Mouse (Mus musculus) liver, embryonic 11.5 days (tissue): Measurements from ENCODE around the gene Dab2ip. TPM values are rescaled to one million over a fixed set of nuclear protein-coding genes. Genes with fewer than 3 reads are reported as not detected.

Experiments used
- ATAC-seq: fragments of 200-750 bp; cut with Nextera tagmentation; replicated peaks from 2 replicates; pipeline ENCODE4 v1.8.0; 2017; ENCODE audit warnings: moderate number of reproducible peaks, mild to moderate bottlenecking, moderate TSS enrichment, moderate library complexity; ENCODE audit not compliant: low FRiP score
- DNase-seq: peaks from one replicate; pipeline ENCODE4 v3.0.0-alpha.2; 2017; ENCODE audit warnings: low spot score
- H3K27ac ChIP-seq: fragments of 300-500 bp; sonication (generic); 2 replicates; pipeline ENCODE4 v1.5.1; 2014; ENCODE audit warnings: mild to moderate bottlenecking, low read depth, low read length, control low read depth
- H3K27me3 ChIP-seq: fragments of 300-500 bp; sonication (generic); replicated peaks from 2 replicates; pipeline ENCODE4 v1.6.1; 2014; ENCODE audit warnings: low read length, mixed read lengths; ENCODE audit not compliant: control insufficient read depth, insufficient read depth
- H3K36me3 ChIP-seq: fragments of 300-500 bp; sonication (generic); 2 replicates; pipeline ENCODE4 v1.6.1; 2014; ENCODE audit warnings: mild to moderate bottlenecking, low read length, moderate library complexity, mixed read lengths; ENCODE audit not compliant: control insufficient read depth, insufficient read depth
- H3K4me1 ChIP-seq: fragments of 300-500 bp; sonication (generic); replicated peaks from 2 replicates; pipeline ENCODE4 v1.6.1; 2014; ENCODE audit warnings: low read length, mixed read lengths; ENCODE audit not compliant: control insufficient read depth, insufficient read depth
- H3K4me2 ChIP-seq: fragments of 300-500 bp; sonication (generic); 2 replicates; pipeline ENCODE4 v1.6.1; 2014; ENCODE audit warnings: mild to moderate bottlenecking, control low read depth, moderate library complexity
- H3K4me3 ChIP-seq: fragments of 300-500 bp; sonication (generic); 2 replicates; pipeline ENCODE4 v1.5.1; 2014; ENCODE audit warnings: low read depth, low read length, control low read depth
- H3K9ac ChIP-seq: fragments of 300-500 bp; sonication (generic); 2 replicates; pipeline ENCODE4 v1.6.1; 2014; ENCODE audit warnings: low read depth, low read length, control low read depth
- H3K9me3 ChIP-seq: fragments of 300-500 bp; sonication (generic); 2 replicates; pipeline ENCODE4 v1.6.1; 2016; ENCODE audit warnings: low read length, inconsistent platforms, mixed read lengths; ENCODE audit not compliant: control insufficient read depth
- WGBS: fragments of 180-500 bp; shearing (Covaris S2); extraction: QIAGEN DNeasy Blood & Tissue Kit; methylation state at CpG from one replicate; pipeline ENCODE4 v1.1.7; 2014; 5-methylcytosine and 5-hydroxymethylcytosine counted together
- polyA plus RNA-seq: library from polyadenylated mRNA; unstranded; fragments of >200 nt; fragmentation: Nextera tagmentation; extraction: Ambion mirVana; gene quantifications from 2 replicates; pipeline ENCODE4 v1.2.1, GENCODE M21; 2014

The Dab2ip gene
- polyA plus RNA-seq, 1 experiment from 2014 or later, result 20.0 TPM

DNA sequence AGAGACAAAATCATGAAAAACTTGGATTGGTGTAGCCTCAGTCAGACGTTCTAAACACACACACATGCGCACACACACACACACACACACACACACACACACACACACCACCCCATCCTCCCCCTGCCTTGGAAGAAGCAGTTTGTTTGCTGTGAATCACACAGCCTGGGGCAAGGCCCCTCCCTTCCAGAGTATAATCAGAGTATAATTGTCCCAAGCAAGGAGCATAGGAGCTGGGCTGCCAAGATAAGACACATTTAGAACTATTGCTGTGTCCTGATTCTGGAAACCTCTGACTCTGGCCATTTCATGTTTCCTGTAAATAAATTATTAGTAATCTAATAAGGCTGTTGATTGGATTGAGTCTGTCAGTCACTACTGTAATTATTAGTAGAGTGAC lies 29.0 kb upstream of the Dab2ip start:
- ATAC-seq (no peak), DNase-seq (no peak)
- no peaks in the 10 kb centered on the region for H3K27me3 ChIP-seq
- WGBS, result 54% methylated on average over 2 of the region's 2 CpGs
- H3K9me3 ChIP-seq, result no peaks in the 10 kb centered on the region
- no peaks in the 10 kb centered on the region for H3K4me1 ChIP-seq
- no peak overlapping the region for H3K4me2 ChIP-seq
- no peak overlapping the region for H3K9ac ChIP-seq
- no peak overlapping the region for H3K27ac ChIP-seq
- H3K4me3 ChIP-seq, result no peak overlapping the region
- no peaks in the 10 kb centered on the region for H3K36me3 ChIP-seq

DNA sequence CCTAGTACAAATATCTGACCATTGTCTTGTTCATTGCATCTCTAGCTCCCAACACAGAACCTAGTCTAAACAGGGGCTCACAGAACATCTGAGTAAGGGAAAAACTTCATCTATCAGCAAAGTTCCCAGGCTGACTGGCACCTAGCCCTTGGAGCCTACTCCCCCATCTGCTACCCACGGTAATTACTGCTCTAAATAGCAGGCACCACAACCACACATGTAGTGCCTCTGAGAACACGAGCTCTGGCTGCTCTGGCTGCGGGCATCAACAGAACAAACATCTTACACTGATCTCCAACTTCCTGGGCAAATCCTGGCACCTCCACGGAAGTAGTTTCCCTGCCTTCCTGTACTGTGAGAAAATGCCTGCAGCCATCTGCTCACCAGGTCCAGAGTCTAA lies 28.2 kb upstream of the Dab2ip start:
- Histone ChIP-seq H3K9ac (no peak overlapping the region), H3K4me1 (no peaks in the 10 kb centered on the region), H3K27me3 (no peaks in the 10 kb centered on the region), H3K9me3 (no peaks in the 10 kb centered on the region), H3K4me3 (no peak overlapping the region), H3K36me3 (no peaks in the 10 kb centered on the region), H3K27ac (no peak overlapping the region), H3K4me2 (no peak overlapping the region)
- ATAC-seq (no peak), DNase-seq (no peak)
- WGBS, result 65% methylated on average over 4 of the region's 4 CpGs

DNA sequence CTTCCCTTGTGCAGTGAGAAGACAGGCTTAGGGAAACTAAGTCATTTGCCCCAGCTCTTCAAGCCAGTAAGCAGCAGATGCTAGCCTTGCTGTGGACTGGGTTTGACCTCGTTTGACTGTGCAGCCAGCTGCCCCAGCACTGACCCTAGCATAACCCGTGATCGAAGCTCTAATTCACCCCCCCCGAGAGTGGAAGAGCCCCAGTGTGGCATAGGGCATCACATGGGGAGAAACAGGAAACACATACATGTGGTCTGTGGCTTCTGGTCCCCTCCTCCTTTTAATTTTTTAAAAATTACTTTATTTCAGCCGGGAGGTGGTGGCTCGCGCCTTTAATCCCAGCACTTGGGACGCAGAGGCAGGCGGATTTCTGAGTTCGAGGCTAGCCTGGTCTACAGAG lies 27.3 kb upstream of the Dab2ip start:
- ATAC-seq, result no peak
- 86% methylated on average over 10 of the region's 10 CpGs for WGBS
- no peaks in the 10 kb centered on the region for H3K36me3 ChIP-seq
- H3K27ac ChIP-seq, result no peak overlapping the region
- DNase-seq, result no peak
- no peak overlapping the region for H3K9ac ChIP-seq
- no peaks in the 10 kb centered on the region for H3K27me3 ChIP-seq
- no peak overlapping the region for H3K4me3 ChIP-seq
- no peaks in the 10 kb centered on the region for H3K4me1 ChIP-seq
- no peak overlapping the region for H3K4me2 ChIP-seq
- no peaks in the 10 kb centered on the region for H3K9me3 ChIP-seq

DNA sequence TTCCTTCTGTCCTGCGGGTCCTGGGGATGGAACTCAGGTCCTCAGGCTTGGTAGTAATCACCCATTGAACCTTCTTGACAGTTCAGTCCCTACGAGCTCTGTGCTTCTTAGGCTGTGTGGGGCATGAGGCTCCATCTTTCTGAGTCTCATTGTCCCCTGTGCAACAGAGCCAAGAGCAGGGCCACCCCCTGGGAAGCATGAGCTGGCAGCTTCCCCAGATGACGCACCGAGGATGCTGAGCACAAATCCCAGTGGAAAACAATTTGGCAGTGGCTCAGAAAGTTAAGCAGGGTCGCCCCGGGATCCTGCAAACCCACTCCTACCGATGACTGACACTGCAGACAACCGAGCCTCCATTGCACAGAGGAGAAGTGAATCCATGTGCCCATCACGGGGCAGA lies 24.4 kb upstream of the Dab2ip start:
- 75% methylated on average over 9 of the region's 9 CpGs for WGBS
- ATAC-seq, result no peak
- H3K4me3 ChIP-seq, result no peak overlapping the region
- H3K9ac ChIP-seq, result no peak overlapping the region
- no peak overlapping the region for H3K27ac ChIP-seq
- H3K36me3 ChIP-seq, result no peaks in the 10 kb centered on the region
- H3K9me3 ChIP-seq, result no peaks in the 10 kb centered on the region
- DNase-seq, result no peak
- H3K4me2 ChIP-seq, result no peak overlapping the region
- no peaks in the 10 kb centered on the region for H3K27me3 ChIP-seq
- H3K4me1 ChIP-seq, result no peaks in the 10 kb centered on the region

DNA sequence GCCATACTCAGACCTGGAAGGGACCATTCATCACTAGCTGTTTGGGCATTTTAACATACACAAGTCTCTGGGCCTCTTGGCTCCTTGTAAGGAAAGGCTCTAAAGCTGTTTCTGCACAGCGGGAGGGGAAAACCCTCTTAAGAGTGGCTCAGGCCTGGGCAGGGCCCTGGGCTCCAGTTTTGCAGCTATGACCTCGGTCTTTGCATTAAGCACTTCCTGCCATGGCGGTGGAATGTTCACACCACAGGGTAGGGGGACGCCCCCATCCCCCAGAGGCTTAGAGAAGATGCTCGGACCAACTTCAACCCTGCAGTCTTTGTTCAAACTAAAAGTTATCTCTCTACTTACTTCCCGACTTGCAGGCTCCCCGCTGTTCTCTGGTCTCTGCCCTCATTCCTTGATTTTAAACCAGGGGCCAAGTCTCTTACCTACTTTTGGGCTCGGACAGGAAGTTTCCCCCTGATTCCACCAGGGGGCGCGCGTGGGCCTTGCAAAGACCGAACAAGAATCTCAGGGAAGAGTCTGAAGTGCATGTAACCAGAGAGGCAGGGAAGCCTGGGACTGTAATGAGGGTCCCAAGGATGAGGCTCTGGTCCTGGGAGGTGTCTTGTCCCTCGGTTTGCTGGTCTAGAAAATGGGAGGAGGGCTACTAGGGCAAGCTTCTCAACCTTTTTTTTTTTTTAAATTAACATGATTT lies 18.6 kb upstream of the Dab2ip start:
- Histone ChIP-seq H3K4me2 (0 out of 2 replicates have a peak overlapping the region, but pooled peaks have one; percentile 10), H3K4me1 (peaks cover 9% of the 10 kb centered on the region; the same call in 1 of the 2 replicates), H3K36me3 (no peaks in the 10 kb centered on the region), H3K4me3 (no peak overlapping the region), H3K9ac (0 out of 2 replicates have a peak overlapping the region, but pooled peaks have one; percentile 30), H3K9me3 (no peaks in the 10 kb centered on the region), H3K27me3 (no peaks in the 10 kb centered on the region), H3K27ac (0 out of 2 replicates have a peak overlapping the region, but pooled peaks have one; percentile 8)
- ATAC-seq (0 out of 2 replicates have a peak, but pooled peaks have one; percentile 32), DNase-seq (peak; percentile 88)
- WGBS, result 14% methylated on average over 13 of the region's 13 CpGs

DNA sequence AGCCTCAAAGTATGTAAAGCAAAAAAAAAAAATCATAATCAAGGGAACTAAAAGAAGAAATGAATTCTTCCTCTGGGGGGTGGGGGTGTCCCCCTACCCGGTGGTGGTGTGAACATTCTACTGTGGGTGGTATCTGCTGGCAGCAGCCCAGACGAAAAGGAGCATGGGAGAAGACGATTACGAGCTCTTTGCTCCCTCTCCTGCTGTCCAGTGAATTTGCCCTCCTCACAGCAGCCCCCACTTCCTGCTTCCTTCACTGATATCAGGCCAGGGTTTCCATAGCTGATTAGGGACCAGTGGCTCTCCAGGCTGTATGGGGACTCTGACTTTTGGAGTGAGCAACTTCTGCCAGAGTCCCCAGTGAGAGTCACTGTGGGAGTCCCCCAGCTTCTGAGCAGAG lies 17.3 kb upstream of the Dab2ip start:
- ATAC-seq (peak; percentile 52), DNase-seq (no peak)
- Histone ChIP-seq H3K36me3 (no peaks in the 10 kb centered on the region), H3K4me3 (no peak overlapping the region), H3K27me3 (no peaks in the 10 kb centered on the region), H3K9me3 (no peaks in the 10 kb centered on the region), H3K4me2 (no peak overlapping the region), H3K9ac (no peak overlapping the region), H3K27ac (0 out of 2 replicates have a peak overlapping the region, but pooled peaks have one; percentile 26), H3K4me1 (peaks cover 9% of the 10 kb centered on the region; the same call in 1 of the 2 replicates)
- 8% methylated on average over 4 of the region's 4 CpGs for WGBS

DNA sequence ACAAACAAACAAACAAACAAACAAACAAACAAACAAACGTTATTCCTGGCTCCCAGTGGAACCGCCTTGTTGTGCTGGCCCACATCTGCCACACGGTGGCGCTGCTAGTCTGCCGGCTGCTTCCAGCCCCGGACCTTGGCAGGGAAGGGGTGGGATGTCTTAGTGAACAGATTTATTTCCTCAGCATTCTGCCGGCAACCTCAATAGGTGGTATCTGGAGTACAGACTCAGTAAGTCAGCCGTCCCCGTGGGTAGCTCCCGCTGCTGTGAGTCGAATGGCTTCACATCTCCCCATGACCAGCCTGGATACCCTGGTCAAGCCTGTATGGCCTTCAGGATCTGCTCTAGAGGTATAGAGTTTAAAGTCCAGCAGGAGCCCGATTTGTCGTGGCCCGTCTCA lies 13.3 kb upstream of the Dab2ip start:
- ATAC-seq, result no peak
- 10% methylated on average over 14 of the region's 14 CpGs for WGBS
- DNase-seq, result peak; percentile 70
- H3K27me3 ChIP-seq, result peaks cover 4% of the 10 kb centered on the region
- H3K9me3 ChIP-seq, result no peaks in the 10 kb centered on the region
- no peak overlapping the region for H3K9ac ChIP-seq
- no peaks in the 10 kb centered on the region for H3K36me3 ChIP-seq
- H3K4me1 ChIP-seq, result peaks cover 7% of the 10 kb centered on the region; the same call in 1 of the 2 replicates
- H3K4me3 ChIP-seq, result no peak overlapping the region
- H3K4me2 ChIP-seq, result 0 out of 2 replicates have a peak overlapping the region, but pooled peaks have one; percentile 1
- no peak overlapping the region for H3K27ac ChIP-seq

DNA sequence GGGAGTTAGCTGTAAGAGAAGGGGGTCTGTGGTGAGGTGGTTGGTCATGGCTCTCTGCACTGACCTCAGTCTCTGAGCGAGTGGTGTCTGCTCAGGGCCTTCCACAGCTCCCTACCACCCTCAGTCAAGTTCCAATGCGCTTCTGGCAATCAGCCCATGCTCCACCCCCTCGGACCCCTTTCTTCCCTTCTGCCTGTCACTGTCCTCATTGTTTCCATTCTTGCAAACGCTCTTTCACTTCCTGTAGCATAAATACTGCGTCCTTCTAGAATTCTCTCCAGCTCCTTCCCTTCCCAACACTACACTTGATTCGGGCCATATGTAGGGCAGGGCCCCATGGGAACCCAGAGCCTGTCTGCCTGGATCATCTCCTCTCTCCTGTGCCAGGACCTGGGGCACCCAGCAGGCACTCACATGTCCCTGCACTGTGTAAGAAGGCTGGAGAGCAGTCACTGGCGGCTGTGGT lies 12.9 kb upstream of the Dab2ip start:
- no peak for DNase-seq
- H3K36me3 ChIP-seq, result no peaks in the 10 kb centered on the region
- H3K4me1 ChIP-seq, result peaks cover 7% of the 10 kb centered on the region; the same call in 1 of the 2 replicates
- H3K9ac ChIP-seq, result no peak overlapping the region
- WGBS, result 54% methylated on average over 7 of the region's 7 CpGs
- no peak overlapping the region for H3K4me3 ChIP-seq
- H3K4me2 ChIP-seq, result 0 out of 2 replicates have a peak overlapping the region, but pooled peaks have one; percentile 1
- H3K9me3 ChIP-seq, result no peaks in the 10 kb centered on the region
- peaks cover 4% of the 10 kb centered on the region for H3K27me3 ChIP-seq
- H3K27ac ChIP-seq, result no peak overlapping the region
- no peak for ATAC-seq

DNA sequence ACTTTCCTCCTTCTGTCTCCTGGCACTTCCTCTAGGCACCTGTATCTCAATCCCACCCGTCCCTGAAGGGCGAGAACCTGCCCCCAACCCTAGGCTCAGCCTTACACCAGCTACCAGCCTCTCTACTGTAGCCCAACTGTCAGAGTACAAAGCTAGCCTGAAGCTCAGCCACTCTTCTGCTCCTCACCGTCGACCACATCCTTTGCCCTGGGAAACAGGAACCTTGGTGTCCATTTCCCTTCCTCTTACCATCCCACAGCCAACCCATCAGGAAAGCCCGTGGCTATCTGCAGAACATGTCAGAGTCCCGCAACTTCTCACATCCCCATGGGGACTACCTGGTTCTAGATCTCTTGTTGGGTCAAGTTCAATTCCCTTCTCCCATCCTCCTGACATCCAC lies 11.6 kb upstream of the Dab2ip start:
- ATAC-seq (no peak), DNase-seq (no peak)
- Histone ChIP-seq H3K4me2 (no peak overlapping the region), H3K27ac (no peak overlapping the region), H3K27me3 (peaks cover 4% of the 10 kb centered on the region), H3K4me3 (no peak overlapping the region), H3K9ac (no peak overlapping the region), H3K9me3 (no peaks in the 10 kb centered on the region), H3K4me1 (no peaks in the 10 kb centered on the region), H3K36me3 (no peaks in the 10 kb centered on the region)
- 50% methylated on average over 6 of the region's 6 CpGs for WGBS
